Mouse (Mus musculus) embryonic facial prominence, embryonic 15.5 days (tissue): ENCODE data around the gene Igsf6. TPM values are rescaled to one million over a fixed set of nuclear protein-coding genes. Genes with fewer than 3 reads are reported as not detected.

ENCODE experiments used
- ATAC-seq: fragments of 200-750 bp; cut with Nextera tagmentation; 2 replicates; pipeline ENCODE4 v1.8.0; 2017; ENCODE audit warnings: low read depth, moderate TSS enrichment; ENCODE audit not compliant: insufficient number of reproducible peaks, low FRiP score, low TSS enrichment
- H3K27ac ChIP-seq: fragments of 300-500 bp; sonication (generic); replicated peaks from 2 replicates; pipeline ENCODE4 v1.5.1; 2015; ENCODE audit warnings: mild to moderate bottlenecking, inconsistent platforms
- H3K27me3 ChIP-seq: fragments of 300-500 bp; sonication (generic); 2 replicates; pipeline ENCODE4 v1.6.1; 2015; ENCODE audit warnings: inconsistent platforms
- H3K36me3 ChIP-seq: fragments of 300-500 bp; sonication (generic); 2 replicates; pipeline ENCODE4 v1.6.1; 2015; ENCODE audit warnings: mild to moderate bottlenecking, inconsistent platforms
- H3K4me1 ChIP-seq: fragments of 300-500 bp; sonication (generic); 2 replicates; pipeline ENCODE4 v1.6.1; 2015; ENCODE audit warnings: inconsistent platforms
- H3K4me2 ChIP-seq: fragments of 300-500 bp; sonication (generic); replicated peaks from 2 replicates; pipeline ENCODE4 v1.6.1; 2015; ENCODE audit warnings: mild to moderate bottlenecking, inconsistent platforms
- H3K4me3 ChIP-seq: fragments of 300-500 bp; sonication (generic); replicated peaks from 2 replicates; pipeline ENCODE4 v1.5.1; 2015; ENCODE audit warnings: mild to moderate bottlenecking, inconsistent platforms
- H3K9ac ChIP-seq: fragments of 300-500 bp; sonication (generic); 2 replicates; pipeline ENCODE4 v1.6.1; 2015; ENCODE audit warnings: inconsistent platforms
- H3K9me3 ChIP-seq: fragments of 300-500 bp; sonication (generic); replicated peaks from 2 replicates; pipeline ENCODE4 v1.6.1; 2016; ENCODE audit warnings: inconsistent platforms
- WGBS: fragments of 180-500 bp; shearing (Covaris S2); methylation state at CpG from one replicate; pipeline ENCODE4 v1.1.7; 2015; 5-methylcytosine and 5-hydroxymethylcytosine counted together
- polyA plus RNA-seq: library from polyadenylated mRNA; unstranded; fragments of >200 nt; fragmentation: Nextera tagmentation; extraction: Ambion mirVana; gene quantifications from 2 replicates; pipeline ENCODE4 v1.2.1, GENCODE M21; 2015

Igsf6 gene
- polyA plus RNA-seq, result 3.0 and 3.1 TPM in 2 replicates

GRCm38 (mm10) chr7:121074281-121074680 is at the start of gene Igsf6:
Igsf6 (minus strand) TSS chr7:121074572.
- no peaks in the 10 kb centered on the region for H3K27me3 ChIP-seq
- H3K4me3 ChIP-seq, result no peak within 1 kb of the TSS
- H3K9me3 ChIP-seq, result no peaks in the 10 kb centered on the region
- no peak within 1 kb of the TSS for H3K4me2 ChIP-seq
- H3K9ac ChIP-seq, result no peak within 1 kb of the TSS
- no peak within 1 kb of the TSS for H3K27ac ChIP-seq
- WGBS, result 80% methylated on average over 11 of the region's 11 CpGs
- H3K4me1 ChIP-seq, result no peaks in the 10 kb centered on the region
- ATAC-seq, result no peak
- H3K36me3 ChIP-seq, result peaks cover 58% of the 10 kb centered on the region

- H3K4me3 ChIP-seq, result no peak overlapping the region
- no peak overlapping the region for H3K4me2 ChIP-seq
- ATAC-seq, result peak; percentile 34
- H3K36me3 ChIP-seq, result no peaks in the 10 kb centered on the region
- H3K27ac ChIP-seq, result no peak overlapping the region
- H3K9ac ChIP-seq, result no peak overlapping the region
- 9% methylated on average over 10 of the region's 10 CpGs for WGBS
- 0 out of 2 replicates have a peak, but pooled peaks cover 3% of the 10 kb centered on the region for H3K4me1 ChIP-seq
- H3K9me3 ChIP-seq, result no peaks in the 10 kb centered on the region
- H3K27me3 ChIP-seq, result no peaks in the 10 kb centered on the region
These were observed 45.9 kb upstream of the Igsf6 start for GRCm38 (mm10) chr7:121120143-121120818.

GRCm38 (mm10) chr7:121111762-121112161 is 37.4 kb upstream of the Igsf6 start:
- Histone ChIP-seq H3K9ac (no peak overlapping the region), H3K9me3 (no peaks in the 10 kb centered on the region), H3K27me3 (no peaks in the 10 kb centered on the region), H3K4me2 (no peak overlapping the region), H3K4me3 (no peak overlapping the region), H3K27ac (no peak overlapping the region), H3K36me3 (no peaks in the 10 kb centered on the region), H3K4me1 (no peaks in the 10 kb centered on the region)
- no peak for ATAC-seq
- 66% methylated on average over 3 of the region's 3 CpGs for WGBS

GRCm38 (mm10) chr7:121111321-121111720 is 36.9 kb upstream of the Igsf6 start:
- Histone ChIP-seq H3K4me1 (no peaks in the 10 kb centered on the region), H3K27me3 (no peaks in the 10 kb centered on the region), H3K9me3 (no peaks in the 10 kb centered on the region), H3K36me3 (no peaks in the 10 kb centered on the region), H3K4me3 (no peak overlapping the region), H3K4me2 (no peak overlapping the region), H3K27ac (no peak overlapping the region), H3K9ac (no peak overlapping the region)
- 30% methylated on average over 3 of the region's 3 CpGs for WGBS
- no peak for ATAC-seq

GRCm38 (mm10) chr7:121107851-121108250 is 33.5 kb upstream of the Igsf6 start:
- no peak overlapping the region for H3K4me2 ChIP-seq
- H3K4me3 ChIP-seq, result no peak overlapping the region
- no peaks in the 10 kb centered on the region for H3K4me1 ChIP-seq
- no peak overlapping the region for H3K9ac ChIP-seq
- no peak for ATAC-seq
- H3K27me3 ChIP-seq, result no peaks in the 10 kb centered on the region
- no peak overlapping the region for H3K27ac ChIP-seq
- no peaks in the 10 kb centered on the region for H3K9me3 ChIP-seq
- no peaks in the 10 kb centered on the region for H3K36me3 ChIP-seq
- WGBS, result 30% methylated on average over 3 of the region's 3 CpGs

- no peak for ATAC-seq
- 80% methylated on average over 10 of the region's 10 CpGs for WGBS
- H3K4me2 ChIP-seq, result no peak overlapping the region
These were observed 24.4 kb upstream of the Igsf6 start for GRCm38 (mm10) chr7:121098614-121099389.

GRCm38 (mm10) chr7:121093026-121093425 is 18.7 kb upstream of the Igsf6 start:
- no peaks in the 10 kb centered on the region for H3K27me3 ChIP-seq
- H3K9me3 ChIP-seq, result no peaks in the 10 kb centered on the region
- no peaks in the 10 kb centered on the region for H3K36me3 ChIP-seq
- no peak for ATAC-seq
- H3K4me2 ChIP-seq, result no peak overlapping the region
- no peak overlapping the region for H3K4me3 ChIP-seq
- no peak overlapping the region for H3K27ac ChIP-seq
- no peaks in the 10 kb centered on the region; the same call in 1 of the 2 replicates for H3K4me1 ChIP-seq
- 77% methylated on average over 4 of the region's 4 CpGs for WGBS
- H3K9ac ChIP-seq, result no peak overlapping the region

More at GRCm38 (mm10) chr7:121098614-121099389, 24.4 kb upstream of the Igsf6 start:
- no peaks in the 10 kb centered on the region; the same call in 1 of the 2 replicates for H3K27me3 ChIP-seq
- no peak overlapping the region for H3K27ac ChIP-seq
- H3K9me3 ChIP-seq, result no peaks in the 10 kb centered on the region
- H3K9ac ChIP-seq, result no peak overlapping the region
- H3K36me3 ChIP-seq, result no peaks in the 10 kb centered on the region
- no peaks in the 10 kb centered on the region for H3K4me1 ChIP-seq
- H3K4me3 ChIP-seq, result no peak overlapping the region

- Histone ChIP-seq H3K27me3 (no peaks in the 10 kb centered on the region), H3K4me2 (no peak overlapping the region), H3K9me3 (no peaks in the 10 kb centered on the region), H3K36me3 (no peaks in the 10 kb centered on the region), H3K4me3 (no peak overlapping the region), H3K9ac (no peak overlapping the region), H3K4me1 (no peaks in the 10 kb centered on the region; the same call in 1 of the 2 replicates), H3K27ac (no peak overlapping the region)
- ATAC-seq, result peak; percentile 65
- 61% methylated on average over 7 of the region's 7 CpGs for WGBS
These were observed 16.4 kb upstream of the Igsf6 start for GRCm38 (mm10) chr7:121090748-121091147.

GRCm38 (mm10) chr7:121088745-121089144 is 14.4 kb upstream of the Igsf6 start:
- Histone ChIP-seq H3K27me3 (no peaks in the 10 kb centered on the region), H3K4me1 (peaks cover 5% of the 10 kb centered on the region; the same call in 1 of the 2 replicates), H3K4me2 (no peak overlapping the region), H3K4me3 (no peak overlapping the region), H3K9ac (no peak overlapping the region), H3K9me3 (no peaks in the 10 kb centered on the region), H3K36me3 (no peaks in the 10 kb centered on the region), H3K27ac (no peak overlapping the region)
- WGBS, result 69% methylated on average over 5 of the region's 5 CpGs
- no peak for ATAC-seq

GRCm38 (mm10) chr7:121085500-121085899 is 11.1 kb upstream of the Igsf6 start:
- Histone ChIP-seq H3K4me1 (peaks cover 13% of the 10 kb centered on the region; the same call in 1 of the 2 replicates), H3K27ac (no peak overlapping the region), H3K9ac (no peak overlapping the region), H3K4me3 (no peak overlapping the region), H3K36me3 (no peaks in the 10 kb centered on the region), H3K4me2 (no peak overlapping the region), H3K9me3 (no peaks in the 10 kb centered on the region), H3K27me3 (no peaks in the 10 kb centered on the region)
- WGBS, result 7% methylated on average over 4 of the region's 4 CpGs
- peak; percentile 58; the same call in 1 of the 2 replicates for ATAC-seq

- Histone ChIP-seq H3K4me1 (peaks cover 13% of the 10 kb centered on the region; the same call in 1 of the 2 replicates), H3K9me3 (no peaks in the 10 kb centered on the region), H3K27me3 (no peaks in the 10 kb centered on the region), H3K27ac (no peak overlapping the region), H3K4me3 (no peak overlapping the region), H3K36me3 (no peaks in the 10 kb centered on the region), H3K9ac (no peak overlapping the region), H3K4me2 (no peak overlapping the region)
- WGBS, result 52% methylated on average over 8 of the region's 8 CpGs
- ATAC-seq, result no peak
These were observed 10.6 kb upstream of the Igsf6 start for GRCm38 (mm10) chr7:121084840-121085453.
